Comparison of ENCODE assay signal across 8 mouse cellular contexts in the genomic region with DNA sequence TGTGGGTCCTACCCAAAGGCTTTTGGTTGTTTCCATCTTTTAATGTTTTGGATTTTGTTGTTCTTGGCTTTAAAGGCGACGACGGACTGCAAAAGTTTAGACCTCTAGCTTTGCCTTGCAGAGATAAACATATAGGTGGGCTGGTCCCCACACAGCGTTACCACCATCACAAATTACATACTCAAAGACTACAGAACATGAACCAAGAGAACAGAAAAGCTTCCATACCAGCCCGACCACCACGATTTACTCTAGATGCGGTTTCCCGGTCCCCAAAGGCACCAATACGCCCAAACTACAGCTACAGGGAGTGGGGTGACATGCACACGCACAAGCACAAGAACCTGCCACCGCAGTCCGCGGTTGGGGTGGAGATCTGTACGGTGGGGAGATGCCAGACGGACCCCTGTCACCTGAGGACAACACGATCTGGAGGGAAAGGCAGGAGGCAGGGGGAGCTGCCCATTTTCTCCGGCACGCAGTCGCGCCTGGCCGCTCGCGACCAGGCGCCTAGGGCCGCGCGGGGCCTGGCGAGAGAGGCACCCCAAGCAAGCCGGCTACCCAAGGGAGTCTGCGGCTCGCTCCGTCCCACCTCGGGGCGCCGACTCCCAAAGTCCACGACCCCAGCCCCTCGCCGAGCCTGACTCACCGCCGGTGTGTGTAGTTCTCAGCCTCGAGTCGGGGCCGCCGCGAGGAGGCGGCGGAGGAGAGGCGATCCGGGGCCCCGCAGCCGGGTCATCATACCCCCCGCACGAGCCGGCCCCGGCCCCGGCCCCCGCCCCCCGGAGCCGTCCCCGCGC. TPM values are rescaled to one million over a fixed set of nuclear protein-coding genes. Genes with fewer than 3 reads are reported as not detected.
DNase-seq lines count a peak whose midpoint lies in the region; ATAC-seq and TF ChIP-seq lines count a peak whose summit lies in the region.

No protein-coding gene starts in this region.

- no peak for TF ChIP-seq POLR2A in embryonic fibroblast, embryonic 13.5 days (IDR thresholded peaks at IDR 0.05; ENCODE audit: low read depth, low read length)

- no peak for TF ChIP-seq CTCF in embryonic fibroblast, embryonic 13.5 days (IDR thresholded peaks at IDR 0.05; ENCODE audit: borderline replicate concordance, insufficient read depth, low read length)

- H3K4me1 ChIP-seq in embryonic fibroblast, embryonic 13.5 days (ENCODE audit: control insufficient read depth, insufficient read depth, low read length) = peaks cover 4% of the 10 kb centered on the region; the same call in 1 of the 2 replicates
- peaks cover 30% of the 10 kb centered on the region for H3K4me1 ChIP-seq in hindbrain, embryonic 13.5 days (replicated peaks)
- H3K4me1 ChIP-seq in liver, embryonic 15.5 days (replicated peaks) = peaks cover 75% of the 10 kb centered on the region

- peak overlapping the region; percentile 48; the same call in 1 of the 2 replicates for H3K27ac ChIP-seq in embryonic fibroblast, embryonic 13.5 days (ENCODE audit: insufficient read depth, low read length)
- peak overlapping the region; percentile 95 for H3K27ac ChIP-seq in hindbrain, embryonic 13.5 days
- peak overlapping the region; percentile 95 for H3K27ac ChIP-seq in liver, embryonic 15.5 days (replicated peaks)

- WGBS in hindbrain, embryonic 13.5 days = under 1% methylated on average over 36 of the region's 61 CpGs
- WGBS in liver, embryonic 15.5 days (ENCODE audit: insufficient replicate concordance) = 0% methylated on average over 54 of the region's 61 CpGs

- peak overlapping the region; percentile 79 for H3K4me2 ChIP-seq in hindbrain, embryonic 13.5 days
- H3K4me2 ChIP-seq in liver, embryonic 15.5 days = peak overlapping the region; percentile 79

- ATAC-seq in hindbrain, embryonic 13.5 days (ENCODE audit: low FRiP score) = peak; percentile 87
- ATAC-seq in liver, embryonic 15.5 days (ENCODE audit: insufficient read depth) = peak; percentile 68

- H3K9me3 ChIP-seq in hindbrain, embryonic 13.5 days = no peaks in the 10 kb centered on the region
- no peaks in the 10 kb centered on the region for H3K9me3 ChIP-seq in liver, embryonic 15.5 days (replicated peaks)

- H3K36me3 ChIP-seq in hindbrain, embryonic 13.5 days = no peaks in the 10 kb centered on the region
- peaks cover 19% of the 10 kb centered on the region; the same call in 1 of the 2 replicates for H3K36me3 ChIP-seq in liver, embryonic 15.5 days (replicated peaks)

- peak overlapping the region; percentile 68 for H3K4me3 ChIP-seq in embryonic fibroblast, embryonic 13.5 days (ENCODE audit: insufficient read depth, low read length)
- peak overlapping the region; percentile 90 for H3K4me3 ChIP-seq in hindbrain, embryonic 13.5 days
- peak overlapping the region; percentile 74 for H3K4me3 ChIP-seq in liver, embryonic 15.5 days (replicated peaks)

- H3K9ac ChIP-seq in hindbrain, embryonic 13.5 days = peak overlapping the region; percentile 96
- H3K9ac ChIP-seq in liver, embryonic 15.5 days = peak overlapping the region; percentile 95

- peaks cover 4% of the 10 kb centered on the region; the same call in 1 of the 2 replicates for H3K27me3 ChIP-seq in hindbrain, embryonic 13.5 days
- no peaks in the 10 kb centered on the region for H3K27me3 ChIP-seq in liver, embryonic 15.5 days

- DNase-seq in adrenal gland, adult (ENCODE audit: inconsistent age in 2 of 2, low spot score in 1 of 2) = peak; percentile 40 to 84
- DNase-seq in adrenal gland, postnatal 14 days = no peak
- peak; percentile 33 for DNase-seq in right cerebral cortex, adult 18-20 months
- DNase-seq in right cerebral cortex, postnatal 25 days = no peak
- DNase-seq in right cerebral cortex, postnatal 4 days = peak; percentile 43

RNA-seq across cellular contexts. Expression of gene Hipk1, which starts 0.8 kb away (rescaled TPM):
- total RNA-seq in adrenal gland, postnatal 14 days (2021) = 149 and 198 TPM in 2 replicates
- polyA plus RNA-seq in embryonic fibroblast, embryonic 13.5 days (2011; ENCODE audit: insufficient read length, low read depth, missing spikeins) = 53.1 and 56.2 TPM in 2 replicates
- polyA plus RNA-seq in hindbrain, embryonic 13.5 days (2015; fragmentation: Nextera tagmentation; extraction: Ambion mirVana) = 11.8 and 13.3 TPM in 2 replicates
- 15.3 and 17.7 TPM in 2 replicates for polyA plus RNA-seq in liver, embryonic 15.5 days (2015; fragmentation: Nextera tagmentation; extraction: Ambion mirVana)

RNA-seq across cellular contexts. Expression of gene Dclre1b, which starts 18.7 kb away (rescaled TPM):
- 16.6 and 21.9 TPM in 2 replicates for total RNA-seq in adrenal gland, postnatal 14 days (2021)
- 8.0 and 10.1 TPM in 2 replicates for polyA plus RNA-seq in embryonic fibroblast, embryonic 13.5 days (2011; ENCODE audit: insufficient read length, low read depth, missing spikeins)
- polyA plus RNA-seq in hindbrain, embryonic 13.5 days (2015; fragmentation: Nextera tagmentation; extraction: Ambion mirVana) = 22.2 and 23.4 TPM in 2 replicates
- polyA plus RNA-seq in liver, embryonic 15.5 days (2015; fragmentation: Nextera tagmentation; extraction: Ambion mirVana) = 29.7 and 31.9 TPM in 2 replicates

RNA-seq across cellular contexts. Expression of gene Ap4b1, which starts 18.8 kb away (rescaled TPM):
- 17.2 and 29.1 TPM in 2 replicates for total RNA-seq in adrenal gland, postnatal 14 days (2021)
- polyA plus RNA-seq in embryonic fibroblast, embryonic 13.5 days (2011; ENCODE audit: insufficient read length, low read depth, missing spikeins) = 15.4 and 16.4 TPM in 2 replicates
- 22.9 and 25.1 TPM in 2 replicates for polyA plus RNA-seq in hindbrain, embryonic 13.5 days (2015; fragmentation: Nextera tagmentation; extraction: Ambion mirVana)
- polyA plus RNA-seq in liver, embryonic 15.5 days (2015; fragmentation: Nextera tagmentation; extraction: Ambion mirVana) = 13.0 and 15.4 TPM in 2 replicates

RNA-seq across cellular contexts. Expression of gene Gm43064, which starts 18.8 kb away (rescaled TPM):
- total RNA-seq in adrenal gland, postnatal 14 days (2021) = 0.23 TPM in 1 of 2 replicates, not detected in the other
- not detected in 2 replicates for polyA plus RNA-seq in embryonic fibroblast, embryonic 13.5 days (2011; ENCODE audit: insufficient read length, low read depth, missing spikeins)
- 0.53 TPM in 1 of 2 replicates, not detected in the other for polyA plus RNA-seq in hindbrain, embryonic 13.5 days (2015; fragmentation: Nextera tagmentation; extraction: Ambion mirVana)
- 1.1 and 1.2 TPM in 2 replicates for polyA plus RNA-seq in liver, embryonic 15.5 days (2015; fragmentation: Nextera tagmentation; extraction: Ambion mirVana)

RNA-seq across cellular contexts. Expression of gene Bcl2l15, which starts 41.9 kb away (rescaled TPM):
- 0.52 and 0.56 TPM in 2 replicates for total RNA-seq in adrenal gland, postnatal 14 days (2021)
- polyA plus RNA-seq in embryonic fibroblast, embryonic 13.5 days (2011; ENCODE audit: insufficient read length, low read depth, missing spikeins) = not detected in 2 replicates
- 0.17 and 0.41 TPM in 2 replicates for polyA plus RNA-seq in hindbrain, embryonic 13.5 days (2015; fragmentation: Nextera tagmentation; extraction: Ambion mirVana)
- polyA plus RNA-seq in liver, embryonic 15.5 days (2015; fragmentation: Nextera tagmentation; extraction: Ambion mirVana) = 1.5 TPM in 2 replicates

Comparison
In these comparisons a context has a peak if more than half of its experiments do, and no peak if none do; other contexts are left out.
1. DNase-seq: peak in adrenal gland, adult (2 of 2), right cerebral cortex, adult 18-20 months (single experiment) and right cerebral cortex, postnatal 4 days (single experiment); none in adrenal gland, postnatal 14 days (single experiment) and right cerebral cortex, postnatal 25 days (single experiment).
2. Peak in every context shown above with its lines, with median percentiles within 50 percentile points of each other: H3K27ac ChIP-seq and H3K4me3 ChIP-seq.